Mouse (Mus musculus) lung, embryonic 16.5 days (tissue): ENCODE measurements around the gene Washc1. TPM values are rescaled to one million over a fixed set of nuclear protein-coding genes. Genes with fewer than 3 reads are reported as not detected.

Experiments
- ATAC-seq: fragments of 200-750 bp; cut with Nextera tagmentation; 2 replicates; pipeline ENCODE4 v1.8.0; 2017; ENCODE audit warnings: low read depth, mild to moderate bottlenecking, moderate library complexity
- H3K27ac ChIP-seq: fragments of 300-500 bp; sonication (generic); 2 replicates; pipeline ENCODE4 v1.5.1; 2014; ENCODE audit warnings: mild to moderate bottlenecking, control low read depth, low read length
- H3K27me3 ChIP-seq: fragments of 300-500 bp; sonication (generic); 2 replicates; pipeline ENCODE4 v1.6.1; 2014; ENCODE audit warnings: low read depth, low read length, mixed read lengths; ENCODE audit not compliant: control insufficient read depth, insufficient read depth
- H3K36me3 ChIP-seq: fragments of 300-500 bp; sonication (generic); 2 replicates; pipeline ENCODE4 v1.6.1; 2014; ENCODE audit warnings: low read length; ENCODE audit not compliant: control insufficient read depth, insufficient read depth
- H3K4me1 ChIP-seq: fragments of 300-500 bp; sonication (generic); replicated peaks from 2 replicates; pipeline ENCODE4 v1.6.1; 2014; ENCODE audit warnings: low read length, mixed read lengths; ENCODE audit not compliant: control insufficient read depth, insufficient read depth
- H3K4me2 ChIP-seq: fragments of 300-500 bp; sonication (generic); 2 replicates; pipeline ENCODE4 v1.6.1; 2014; ENCODE audit warnings: low read depth, low read length, control low read depth
- H3K4me3 ChIP-seq: fragments of 300-500 bp; sonication (generic); 2 replicates; pipeline ENCODE4 v1.5.1; 2014; ENCODE audit warnings: mild to moderate bottlenecking, low read length, control low read depth
- H3K9ac ChIP-seq: fragments of 300-500 bp; sonication (generic); 2 replicates; pipeline ENCODE4 v1.6.1; 2014; ENCODE audit warnings: low read length, control low read depth
- H3K9me3 ChIP-seq: fragments of 300-500 bp; sonication (generic); 2 replicates; pipeline ENCODE4 v1.6.1; 2016; ENCODE audit warnings: low read length; ENCODE audit not compliant: control insufficient read depth
- WGBS: fragments of 180-500 bp; shearing (Covaris S2); extraction: QIAGEN DNeasy Blood & Tissue Kit; methylation state at CpG from one replicate; pipeline ENCODE4 v1.1.7; 2014; 5-methylcytosine and 5-hydroxymethylcytosine counted together
- polyA plus RNA-seq: library from polyadenylated mRNA; unstranded; fragments of >200 nt; fragmentation: Nextera tagmentation; extraction: Ambion mirVana; gene quantifications from 2 replicates; pipeline ENCODE4 v1.2.1, GENCODE M21; 2015

Washc1 gene
- polyA plus RNA-seq, 1 experiment from 2014 or later: 38.6 TPM

GRCm38 (mm10) chr17:66106601-66107267 lies 4.6 kb upstream of the Washc1 start:
- WGBS: 52% methylated on average over 10 of the region's 10 CpGs
- Histone ChIP-seq H3K36me3 (no peaks in the 10 kb centered on the region), H3K4me2 (no peak overlapping the region), H3K27me3 (no peaks in the 10 kb centered on the region), H3K4me1 (0 out of 2 replicates have a peak, but pooled peaks cover 5% of the 10 kb centered on the region), H3K27ac (no peak overlapping the region), H3K9me3 (no peaks in the 10 kb centered on the region), H3K9ac (no peak overlapping the region), H3K4me3 (no peak overlapping the region)
- ATAC-seq: no peak

- WGBS: 64% methylated on average over 8 of the region's 8 CpGs
These were observed 3.9 kb upstream of the Washc1 start for GRCm38 (mm10) chr17:66107466-66107865.

GRCm38 (mm10) chr17:66108198-66108597 lies 3.1 kb upstream of the Washc1 start:
- peaks cover 13% of the 10 kb centered on the region for H3K4me1 ChIP-seq
- H3K4me3 ChIP-seq: no peak overlapping the region
- 80% methylated on average over 4 of the region's 4 CpGs for WGBS
- H3K4me2 ChIP-seq: no peak overlapping the region
- ATAC-seq: no peak
- no peaks in the 10 kb centered on the region for H3K27me3 ChIP-seq
- H3K9ac ChIP-seq: no peak overlapping the region
- H3K9me3 ChIP-seq: no peaks in the 10 kb centered on the region
- no peak overlapping the region for H3K27ac ChIP-seq
- no peaks in the 10 kb centered on the region for H3K36me3 ChIP-seq

More at GRCm38 (mm10) chr17:66107466-66107865, 3.9 kb upstream of the Washc1 start:
- Histone ChIP-seq H3K36me3 (no peaks in the 10 kb centered on the region), H3K4me3 (no peak overlapping the region), H3K27ac (no peak overlapping the region), H3K27me3 (no peaks in the 10 kb centered on the region), H3K9me3 (no peaks in the 10 kb centered on the region), H3K4me1 (peaks cover 10% of the 10 kb centered on the region), H3K4me2 (no peak overlapping the region), H3K9ac (no peak overlapping the region)
- no peak for ATAC-seq

- no peak for ATAC-seq
- H3K9ac ChIP-seq: peak overlapping the region; percentile 77
- no peaks in the 10 kb centered on the region for H3K27me3 ChIP-seq
- H3K9me3 ChIP-seq: no peaks in the 10 kb centered on the region
- peak overlapping the region; percentile 48 for H3K4me2 ChIP-seq
- WGBS: 24% methylated on average over 6 of the region's 6 CpGs
- peak overlapping the region; percentile 33; the same call in 1 of the 2 replicates for H3K27ac ChIP-seq
- H3K36me3 ChIP-seq: peaks cover 7% of the 10 kb centered on the region; the same call in 1 of the 2 replicates
- peaks cover 13% of the 10 kb centered on the region for H3K4me1 ChIP-seq
- peak overlapping the region; percentile 63 for H3K4me3 ChIP-seq
These were observed 599 bp upstream of the Washc1 start for GRCm38 (mm10) chr17:66110746-66111145.

- 25% methylated on average over 4 of the region's 4 CpGs for WGBS
- Histone ChIP-seq H3K27ac (no peak overlapping the region), H3K36me3 (peaks cover 15% of the 10 kb centered on the region; the same call in 1 of the 2 replicates), H3K27me3 (no peaks in the 10 kb centered on the region), H3K4me2 (peak overlapping the region; percentile 63), H3K9ac (peak overlapping the region; percentile 77), H3K4me3 (peak overlapping the region; percentile 63), H3K4me1 (peaks cover 13% of the 10 kb centered on the region), H3K9me3 (no peaks in the 10 kb centered on the region)
- ATAC-seq: no peak
These were observed 821 bp downstream of the Washc1 start for GRCm38 (mm10) chr17:66112166-66112565.

- H3K4me2 ChIP-seq: no peak overlapping the region
- H3K4me3 ChIP-seq: no peak overlapping the region
- H3K27me3 ChIP-seq: no peaks in the 10 kb centered on the region
- H3K36me3 ChIP-seq: peaks cover 24% of the 10 kb centered on the region; the same call in 1 of the 2 replicates
- no peak for ATAC-seq
- H3K27ac ChIP-seq: no peak overlapping the region
- no peaks in the 10 kb centered on the region for H3K4me1 ChIP-seq
- H3K9ac ChIP-seq: no peak overlapping the region
- 84% methylated on average over 8 of the region's 8 CpGs for WGBS
- H3K9me3 ChIP-seq: no peaks in the 10 kb centered on the region
These were observed 7.6 kb downstream of the Washc1 start for GRCm38 (mm10) chr17:66118991-66119390.

- no peaks in the 10 kb centered on the region for H3K27me3 ChIP-seq
- 78% methylated on average over 1 of the region's 1 CpGs for WGBS
- H3K27ac ChIP-seq: no peak overlapping the region
- H3K36me3 ChIP-seq: peaks cover 17% of the 10 kb centered on the region; the same call in 1 of the 2 replicates
- no peaks in the 10 kb centered on the region for H3K9me3 ChIP-seq
- no peak for ATAC-seq
- H3K9ac ChIP-seq: no peak overlapping the region
- H3K4me1 ChIP-seq: peaks cover 11% of the 10 kb centered on the region; the same call in 1 of the 2 replicates
- H3K4me3 ChIP-seq: no peak overlapping the region
- H3K4me2 ChIP-seq: no peak overlapping the region
These were observed 9.4 kb downstream of the Washc1 start for GRCm38 (mm10) chr17:66120701-66121100.

GRCm38 (mm10) chr17:66123066-66123815 lies 11.9 kb downstream of the Washc1 start, which contains the start of gene Ddx11:
Gene Ddx11 (plus strand): TSS chr17:66123520.
- Histone ChIP-seq H3K27me3 (no peaks in the 10 kb centered on the region), H3K36me3 (peaks cover 19% of the 10 kb centered on the region), H3K4me3 (peak within 1 kb of the TSS; percentile 91), H3K27ac (peak within 1 kb of the TSS; percentile 99), H3K9me3 (no peaks in the 10 kb centered on the region), H3K4me2 (peak within 1 kb of the TSS; percentile 82), H3K9ac (peak within 1 kb of the TSS; percentile 83), H3K4me1 (peaks cover 11% of the 10 kb centered on the region; the same call in 1 of the 2 replicates)
- 3% methylated on average over 45 of the region's 45 CpGs for WGBS
- ATAC-seq: peak; percentile 92
